Mouse (Mus musculus) left cerebral cortex, adult 6 months (tissue): ENCODE results near the gene Mad2l1. TPM values are rescaled to one million over a fixed set of nuclear protein-coding genes. Genes with fewer than 3 reads are reported as not detected.

Source experiments
- long read RNA-seq, 2 experiments: library from polyadenylated mRNA; unstranded; transcript quantifications; one replicate each; pipeline ENCODE4 v2.0.0; 2019 to 2020
- polyA plus RNA-seq: library from polyadenylated mRNA; unstranded; fragments of <200 nt; fragmentation: Nextera tagmentation; gene quantifications from 2 replicates; pipeline ENCODE4 v1.2.3, GENCODE M21; 2021

Mad2l1 gene
- polyA plus RNA-seq = 6.3 and 6.4 TPM in 2 replicates
- long read RNA-seq, experiment 1, full-length matches to known transcripts = 21 of 27 reads
- long read RNA-seq, experiment 1, partial matches to known transcripts = 1 of 27 reads
- long read RNA-seq, experiment 1, other reads (novel, unspliced or antisense) = 5 of 27 reads
- long read RNA-seq, experiment 2, full-length matches to known transcripts = 4 of 7 reads
- long read RNA-seq, experiment 2, partial matches to known transcripts = 1 of 7 reads
- long read RNA-seq, experiment 2, other reads (novel, unspliced or antisense) = 2 of 7 reads

GRCm38 (mm10) chr6:66535028-66535862 is at the start of gene Mad2l1:
TSS of gene Mad2l1 (plus strand) at chr6:66535390.

GRCm38 (mm10) chr6:66559996-66560395 is 24.8 kb downstream of the Mad2l1 start, which contains the start of gene Vmn1r32:
TSS of gene Vmn1r32 (minus strand) at chr6:66560096.

Other genes with a start within 250 kb of the Mad2l1 start
- 0.13 TPM in 1 of 2 replicates, not detected in the other for gene Vmn1r32, start 24.7 kb downstream of the Mad2l1 start, polyA plus RNA-seq
- not detected in 2 replicates for gene Vmn1r33, start 82.9 kb downstream of the Mad2l1 start, polyA plus RNA-seq
- not detected in 2 replicates for gene Vmn1r34, start 108.5 kb downstream of the Mad2l1 start, polyA plus RNA-seq
- not detected in 2 replicates for gene Vmn1r35, start 150.5 kb downstream of the Mad2l1 start, polyA plus RNA-seq
- not detected in 2 replicates for gene Vmn1r36, start 183.8 kb downstream of the Mad2l1 start, polyA plus RNA-seq
- not detected in 2 replicates for gene Vmn1r37, start 194.0 kb downstream of the Mad2l1 start, polyA plus RNA-seq
- gene Vmn1r38, start 247.2 kb downstream of the Mad2l1 start, polyA plus RNA-seq = not detected in 2 replicates